In genomic region chr7:44957183-44957835, GRCm38 (mm10) we compare ENCODE assay signal across 10 mouse cellular contexts. TPM values are rescaled to one million over a fixed set of nuclear protein-coding genes. Genes with fewer than 3 reads are reported as not detected.
DNase-seq lines count a peak whose midpoint lies in the region; ATAC-seq lines count a peak whose summit lies in the region.
"Had no signal": no experiment of that assay in that cellular context is flagged by ENCODE, and none has a peak within 500 bp of the region (broad histone marks: within the 10 kb centered on the region; RNA-seq: fewer than 3 reads in every experiment).

No protein-coding gene starts in this region.

- H3K36me3 ChIP-seq in limb, embryonic 13.5 days, result peaks cover 36% of the 10 kb centered on the region
- peaks cover 26% of the 10 kb centered on the region for H3K36me3 ChIP-seq in limb, embryonic 10.5 days
- H3K36me3 ChIP-seq in neural tube, embryonic 14.5 days (ENCODE audit: control insufficient read depth, insufficient read depth, low read length), result peaks cover 23% of the 10 kb centered on the region
- H3K36me3 ChIP-seq in liver, embryonic 11.5 days (ENCODE audit: control insufficient read depth, insufficient read depth, low read length), result no peaks in the 10 kb centered on the region

- peak overlapping the region; percentile 31; the same call in 1 of the 2 replicates for H3K9ac ChIP-seq in limb, embryonic 13.5 days
- 0 out of 2 replicates have a peak overlapping the region, but pooled peaks have one; percentile 7 for H3K9ac ChIP-seq in neural tube, embryonic 14.5 days (replicated peaks; ENCODE audit: low read depth, low read length)
- H3K9ac ChIP-seq in liver, embryonic 11.5 days (ENCODE audit: low read depth, low read length), result no peak overlapping the region

- no peak overlapping the region for H3K27ac ChIP-seq in limb, embryonic 13.5 days
- H3K27ac ChIP-seq in limb, embryonic 10.5 days, result no peak overlapping the region
- no peak overlapping the region for H3K27ac ChIP-seq in neural tube, embryonic 14.5 days (ENCODE audit: low read depth, low read length)
- H3K27ac ChIP-seq in liver, embryonic 11.5 days (ENCODE audit: low read depth, low read length), result no peak overlapping the region

- no peak overlapping the region for H3K4me2 ChIP-seq in limb, embryonic 13.5 days (replicated peaks)
- no peak overlapping the region for H3K4me2 ChIP-seq in neural tube, embryonic 14.5 days (ENCODE audit: low read depth, low read length)
- H3K4me2 ChIP-seq in liver, embryonic 11.5 days, result no peak overlapping the region

- no peaks in the 10 kb centered on the region for H3K9me3 ChIP-seq in limb, embryonic 13.5 days
- H3K9me3 ChIP-seq in limb, embryonic 10.5 days (replicated peaks), result no peaks in the 10 kb centered on the region
- H3K9me3 ChIP-seq in neural tube, embryonic 14.5 days (ENCODE audit: control insufficient read depth, low read length), result no peaks in the 10 kb centered on the region
- H3K9me3 ChIP-seq in liver, embryonic 11.5 days (ENCODE audit: control insufficient read depth, low read length), result no peaks in the 10 kb centered on the region

- no peak for ATAC-seq in limb, embryonic 13.5 days (ENCODE audit: low FRiP score, low read depth)
- ATAC-seq in neural tube, embryonic 14.5 days (ENCODE audit: low read depth), result no peak; the same call in 1 of the 2 replicates
- ATAC-seq in liver, embryonic 11.5 days (replicated peaks; ENCODE audit: low FRiP score), result no peak

- H3K4me3 ChIP-seq in limb, embryonic 13.5 days, result no peak overlapping the region
- H3K4me3 ChIP-seq in limb, embryonic 10.5 days, result no peak overlapping the region
- H3K4me3 ChIP-seq in neural tube, embryonic 14.5 days (ENCODE audit: low read depth, low read length), result no peak overlapping the region
- H3K4me3 ChIP-seq in liver, embryonic 11.5 days (ENCODE audit: low read depth, low read length), result no peak overlapping the region
- H3K4me3 ChIP-seq: erythroblast, embryonic 14.5 days had no signal

- WGBS in limb, embryonic 13.5 days, result 76% methylated on average over 20 of the region's 20 CpGs
- 78% methylated on average over 20 of the region's 20 CpGs for WGBS in limb, embryonic 10.5 days
- 70% methylated on average over 20 of the region's 20 CpGs for WGBS in neural tube, embryonic 14.5 days
- 82% methylated on average over 20 of the region's 20 CpGs for WGBS in liver, embryonic 11.5 days

- H3K4me1 ChIP-seq in limb, embryonic 13.5 days, result peaks cover 2% of the 10 kb centered on the region; the same call in 1 of the 2 replicates
- H3K4me1 ChIP-seq in limb, embryonic 10.5 days, result peaks cover 13% of the 10 kb centered on the region
- 0 out of 2 replicates have a peak, but pooled peaks cover 4% of the 10 kb centered on the region for H3K4me1 ChIP-seq in neural tube, embryonic 14.5 days (ENCODE audit: control insufficient read depth, insufficient read depth, low read length)
- peaks cover 6% of the 10 kb centered on the region for H3K4me1 ChIP-seq in liver, embryonic 11.5 days (replicated peaks; ENCODE audit: control insufficient read depth, insufficient read depth, low read length)

- H3K27me3 ChIP-seq in limb, embryonic 13.5 days, result no peaks in the 10 kb centered on the region
- peaks cover under 1% of the 10 kb centered on the region; the same call in 1 of the 2 replicates for H3K27me3 ChIP-seq in limb, embryonic 10.5 days (ENCODE audit: low read depth, poor library complexity, severe bottlenecking)
- peaks cover 2% of the 10 kb centered on the region for H3K27me3 ChIP-seq in neural tube, embryonic 14.5 days (ENCODE audit: control insufficient read depth, insufficient read depth, low read length)
- H3K27me3 ChIP-seq in liver, embryonic 11.5 days (replicated peaks; ENCODE audit: control insufficient read depth, insufficient read depth, low read length), result no peaks in the 10 kb centered on the region

- DNase-seq in cerebellum, postnatal 10 days, result peak; percentile 50 to 58
- DNase-seq in cerebellum, adult 9-10 months, result no peak
- no peak for DNase-seq in limb, embryonic 10.5 days (ENCODE audit: low spot score)
- peak; percentile 69 to 75 for DNase-seq in heart, adult 9 months (ENCODE audit: low spot score in 2 of 2)
- no peak for DNase-seq in MN1 (ENCODE audit: low spot score)
- DNase-seq in liver, embryonic 11.5 days (ENCODE audit: low spot score), result no peak

RNA-seq across cellular contexts. Expression of gene Tsks, which starts 14.3 kb away (rescaled TPM):
- polyA plus RNA-seq in limb, embryonic 13.5 days (2015; fragmentation: Nextera tagmentation; extraction: Ambion mirVana), result 0.23 and 0.25 TPM in 2 replicates
- 0.14 and 0.18 TPM in 2 replicates for polyA plus RNA-seq in limb, embryonic 10.5 days (2016; fragmentation: Nextera tagmentation; extraction: Ambion mirVana)
- polyA plus RNA-seq in neural tube, embryonic 14.5 days (2014; fragmentation: Nextera tagmentation; extraction: Ambion mirVana), result 0.11 and 0.19 TPM in 2 replicates
- polyA plus RNA-seq in liver, embryonic 11.5 days (2014; fragmentation: Nextera tagmentation; extraction: Ambion mirVana), result 0.10 TPM in 1 of 2 replicates, not detected in the other
- polyA plus RNA-seq: erythroblast, embryonic 14.5 days; neural tube, embryonic 11.5 days had no signal

RNA-seq across cellular contexts. Expression of gene Cpt1c, which starts 17.3 kb away (rescaled TPM):
- 33.9 and 35.0 TPM in 2 replicates for polyA plus RNA-seq in limb, embryonic 13.5 days (2015; fragmentation: Nextera tagmentation; extraction: Ambion mirVana)
- 11.4 and 18.8 TPM in 2 replicates for polyA plus RNA-seq in limb, embryonic 10.5 days (2016; fragmentation: Nextera tagmentation; extraction: Ambion mirVana)
- polyA plus RNA-seq in neural tube, embryonic 14.5 days (2014; fragmentation: Nextera tagmentation; extraction: Ambion mirVana), result 54.3 and 60.3 TPM in 2 replicates
- 8.2 and 8.5 TPM in 2 replicates for polyA plus RNA-seq in liver, embryonic 11.5 days (2014; fragmentation: Nextera tagmentation; extraction: Ambion mirVana)

RNA-seq across cellular contexts. Expression of gene Ap2a1, which starts 28.0 kb away (rescaled TPM):
- 76.1 and 81.6 TPM in 2 replicates for polyA plus RNA-seq in limb, embryonic 13.5 days (2015; fragmentation: Nextera tagmentation; extraction: Ambion mirVana)
- polyA plus RNA-seq in limb, embryonic 10.5 days (2016; fragmentation: Nextera tagmentation; extraction: Ambion mirVana), result 78.7 and 85.3 TPM in 2 replicates
- polyA plus RNA-seq in neural tube, embryonic 14.5 days (2014; fragmentation: Nextera tagmentation; extraction: Ambion mirVana), result 120 and 128 TPM in 2 replicates
- polyA plus RNA-seq in liver, embryonic 11.5 days (2014; fragmentation: Nextera tagmentation; extraction: Ambion mirVana), result 100 and 111 TPM in 2 replicates

RNA-seq across cellular contexts. Expression of gene Prmt1, which starts 29.1 kb away (rescaled TPM):
- polyA plus RNA-seq in limb, embryonic 13.5 days (2015; fragmentation: Nextera tagmentation; extraction: Ambion mirVana), result 670 and 703 TPM in 2 replicates
- polyA plus RNA-seq in limb, embryonic 10.5 days (2016; fragmentation: Nextera tagmentation; extraction: Ambion mirVana), result 979 and 1,027 TPM in 2 replicates
- 189 and 206 TPM in 2 replicates for polyA plus RNA-seq in neural tube, embryonic 14.5 days (2014; fragmentation: Nextera tagmentation; extraction: Ambion mirVana)
- 175 and 186 TPM in 2 replicates for polyA plus RNA-seq in liver, embryonic 11.5 days (2014; fragmentation: Nextera tagmentation; extraction: Ambion mirVana)

RNA-seq across cellular contexts. Expression of gene Irf3, which starts 40.1 kb away (rescaled TPM):
- 94.6 and 96.8 TPM in 2 replicates for polyA plus RNA-seq in limb, embryonic 13.5 days (2015; fragmentation: Nextera tagmentation; extraction: Ambion mirVana)
- polyA plus RNA-seq in limb, embryonic 10.5 days (2016; fragmentation: Nextera tagmentation; extraction: Ambion mirVana), result 74.7 and 75.0 TPM in 2 replicates
- 53.8 and 60.2 TPM in 2 replicates for polyA plus RNA-seq in neural tube, embryonic 14.5 days (2014; fragmentation: Nextera tagmentation; extraction: Ambion mirVana)
- polyA plus RNA-seq in liver, embryonic 11.5 days (2014; fragmentation: Nextera tagmentation; extraction: Ambion mirVana), result 76.2 and 88.4 TPM in 2 replicates

Comparison
In these comparisons a context has a peak if more than half of its experiments do, and no peak if none do; other contexts are left out.
1. DNase-seq: peak in cerebellum, postnatal 10 days (2 of 2) and heart, adult 9 months (2 of 2); none in cerebellum, adult 9-10 months (single experiment), limb, embryonic 10.5 days (single experiment), MN1 (single experiment) and liver, embryonic 11.5 days (single experiment).